Mouse (Mus musculus): Measurements from ENCODE around the gene Neu2. TPM values are rescaled to one million over a fixed set of nuclear protein-coding genes. Genes with fewer than 3 reads are reported as not detected.
A peak's percentile ranks its signal among the peaks of the same experiment; 100 is the strongest.

Neu2 gene
- polyA plus RNA-seq, 1 experiment: 0.29 TPM

GRCm38 (mm10) chr1:87568398-87568797 lies 58.7 kb downstream of the Neu2 start:
- Histone ChIP-seq H3K27me3 (ENCODE audit: control insufficient read depth, insufficient read depth, low read length) (no peaks in the 10 kb centered on the region), H3K36me3 (ENCODE audit: control insufficient read depth, insufficient read depth, low read length) (no peaks in the 10 kb centered on the region), H3K27ac (ENCODE audit: insufficient read depth, low read length) (no peak overlapping the region), H3K4me1 (ENCODE audit: control insufficient read depth, insufficient read depth, insufficient read length) (no peaks in the 10 kb centered on the region), H3K4me3 (ENCODE audit: extremely low read depth, insufficient read depth, insufficient read length) (no peak overlapping the region)
- DNase-seq (ENCODE audit: low read depth in 1 of 2, low spot score in 2 of 2): peak; percentile 26 to 34
- WGBS: 62% methylated on average over 6 of the region's 6 CpGs
- TF ChIP-seq CTCF (IDR thresholded peaks at IDR 0.05; ENCODE audit: extremely low read depth, insufficient read depth, insufficient read length, insufficient replicate concordance): peak; percentile 37; the same call in 1 of the 2 replicates
- no peak for TF ChIP-seq POLR2A (IDR thresholded peaks at IDR 0.05; ENCODE audit: low read depth, low read length)

GRCm38 (mm10) chr1:87573261-87573660 lies 63.6 kb downstream of the Neu2 start:
- no peak for DNase-seq (ENCODE audit: low read depth in 1 of 2, low spot score in 2 of 2)
- TF ChIP-seq CTCF (IDR thresholded peaks at IDR 0.05; ENCODE audit: extremely low read depth, insufficient read depth, insufficient read length, insufficient replicate concordance) (no peak), POLR2A (IDR thresholded peaks at IDR 0.05; ENCODE audit: low read depth, low read length) (no peak)
- Histone ChIP-seq H3K27me3 (ENCODE audit: control insufficient read depth, insufficient read depth, low read length) (no peaks in the 10 kb centered on the region), H3K4me3 (ENCODE audit: extremely low read depth, insufficient read depth, insufficient read length) (no peak overlapping the region), H3K4me1 (ENCODE audit: control insufficient read depth, insufficient read depth, insufficient read length) (no peaks in the 10 kb centered on the region), H3K27ac (ENCODE audit: insufficient read depth, low read length) (no peak overlapping the region), H3K36me3 (ENCODE audit: control insufficient read depth, insufficient read depth, low read length) (no peaks in the 10 kb centered on the region)
- WGBS: 77% methylated on average over 5 of the region's 5 CpGs

GRCm38 (mm10) chr1:87573800-87574215 lies 64.1 kb downstream of the Neu2 start, which contains the start of gene Ngef:
Gene Ngef (minus strand): TSS chr1:87573870.
- DNase-seq (ENCODE audit: low read depth in 1 of 2, low spot score in 2 of 2): no peak
- no peaks in the 10 kb centered on the region for H3K4me1 ChIP-seq (ENCODE audit: control insufficient read depth, insufficient read depth, insufficient read length)
- no peak for TF ChIP-seq POLR2A (IDR thresholded peaks at IDR 0.05; ENCODE audit: low read depth, low read length)
- TF ChIP-seq CTCF (IDR thresholded peaks at IDR 0.05; ENCODE audit: extremely low read depth, insufficient read depth, insufficient read length, insufficient replicate concordance): no peak
- no peaks in the 10 kb centered on the region for H3K36me3 ChIP-seq (ENCODE audit: control insufficient read depth, insufficient read depth, low read length)
- H3K27me3 ChIP-seq (ENCODE audit: control insufficient read depth, insufficient read depth, low read length): no peaks in the 10 kb centered on the region
- no peak within 1 kb of the TSS for H3K27ac ChIP-seq (ENCODE audit: insufficient read depth, low read length)
- H3K4me3 ChIP-seq (ENCODE audit: extremely low read depth, insufficient read depth, insufficient read length): no peak within 1 kb of the TSS
- WGBS: 86% methylated on average over 6 of the region's 6 CpGs

GRCm38 (mm10) chr1:87574353-87574752 lies 64.7 kb downstream of the Neu2 start:
- TF ChIP-seq POLR2A (IDR thresholded peaks at IDR 0.05; ENCODE audit: low read depth, low read length) (no peak), CTCF (IDR thresholded peaks at IDR 0.05; ENCODE audit: extremely low read depth, insufficient read depth, insufficient read length, insufficient replicate concordance) (no peak)
- Histone ChIP-seq H3K36me3 (ENCODE audit: control insufficient read depth, insufficient read depth, low read length) (no peaks in the 10 kb centered on the region), H3K27me3 (ENCODE audit: control insufficient read depth, insufficient read depth, low read length) (no peaks in the 10 kb centered on the region), H3K4me3 (ENCODE audit: extremely low read depth, insufficient read depth, insufficient read length) (no peak overlapping the region), H3K27ac (ENCODE audit: insufficient read depth, low read length) (no peak overlapping the region), H3K4me1 (ENCODE audit: control insufficient read depth, insufficient read depth, insufficient read length) (no peaks in the 10 kb centered on the region)
- no peak for DNase-seq (ENCODE audit: low read depth in 1 of 2, low spot score in 2 of 2)
- 88% methylated on average over 6 of the region's 6 CpGs for WGBS

- TF ChIP-seq CTCF (IDR thresholded peaks at IDR 0.05; ENCODE audit: extremely low read depth, insufficient read depth, insufficient read length, insufficient replicate concordance) (no peak), POLR2A (IDR thresholded peaks at IDR 0.05; ENCODE audit: low read depth, low read length) (no peak)
- Histone ChIP-seq H3K27me3 (ENCODE audit: control insufficient read depth, insufficient read depth, low read length) (no peaks in the 10 kb centered on the region), H3K36me3 (ENCODE audit: control insufficient read depth, insufficient read depth, low read length) (no peaks in the 10 kb centered on the region), H3K4me3 (ENCODE audit: extremely low read depth, insufficient read depth, insufficient read length) (no peak overlapping the region), H3K27ac (ENCODE audit: insufficient read depth, low read length) (no peak overlapping the region), H3K4me1 (ENCODE audit: control insufficient read depth, insufficient read depth, insufficient read length) (no peaks in the 10 kb centered on the region)
- WGBS: 75% methylated on average over 7 of the region's 7 CpGs
- DNase-seq (ENCODE audit: low read depth in 1 of 2, low spot score in 2 of 2): no peak
These were observed 65.1 kb downstream of the Neu2 start for GRCm38 (mm10) chr1:87574785-87575184.

GRCm38 (mm10) chr1:87578965-87579364 lies 69.3 kb downstream of the Neu2 start:
- Histone ChIP-seq H3K27ac (ENCODE audit: insufficient read depth, low read length) (no peak overlapping the region), H3K4me3 (ENCODE audit: extremely low read depth, insufficient read depth, insufficient read length) (no peak overlapping the region), H3K27me3 (ENCODE audit: control insufficient read depth, insufficient read depth, low read length) (no peaks in the 10 kb centered on the region), H3K4me1 (ENCODE audit: control insufficient read depth, insufficient read depth, insufficient read length) (no peaks in the 10 kb centered on the region), H3K36me3 (ENCODE audit: control insufficient read depth, insufficient read depth, low read length) (no peaks in the 10 kb centered on the region)
- 88% methylated on average over 6 of the region's 6 CpGs for WGBS
- TF ChIP-seq POLR2A (IDR thresholded peaks at IDR 0.05; ENCODE audit: low read depth, low read length): no peak
- no peak for TF ChIP-seq CTCF (IDR thresholded peaks at IDR 0.05; ENCODE audit: extremely low read depth, insufficient read depth, insufficient read length, insufficient replicate concordance)
- DNase-seq (ENCODE audit: low read depth in 1 of 2, low spot score in 2 of 2): no peak

GRCm38 (mm10) chr1:87580824-87581223 lies 71.1 kb downstream of the Neu2 start:
- H3K27me3 ChIP-seq (ENCODE audit: control insufficient read depth, insufficient read depth, low read length): no peaks in the 10 kb centered on the region
- no peaks in the 10 kb centered on the region for H3K36me3 ChIP-seq (ENCODE audit: control insufficient read depth, insufficient read depth, low read length)
- no peak for DNase-seq (ENCODE audit: low read depth in 1 of 2, low spot score in 2 of 2)
- no peak overlapping the region for H3K4me3 ChIP-seq (ENCODE audit: extremely low read depth, insufficient read depth, insufficient read length)
- no peak for TF ChIP-seq CTCF (IDR thresholded peaks at IDR 0.05; ENCODE audit: extremely low read depth, insufficient read depth, insufficient read length, insufficient replicate concordance)
- no peak for TF ChIP-seq POLR2A (IDR thresholded peaks at IDR 0.05; ENCODE audit: low read depth, low read length)
- WGBS: 42% methylated on average over 3 of the region's 3 CpGs
- H3K27ac ChIP-seq (ENCODE audit: insufficient read depth, low read length): no peak overlapping the region
- H3K4me1 ChIP-seq (ENCODE audit: control insufficient read depth, insufficient read depth, insufficient read length): no peaks in the 10 kb centered on the region
